ENCODE assay signal across 8 mouse cellular contexts in the genomic region with DNA sequence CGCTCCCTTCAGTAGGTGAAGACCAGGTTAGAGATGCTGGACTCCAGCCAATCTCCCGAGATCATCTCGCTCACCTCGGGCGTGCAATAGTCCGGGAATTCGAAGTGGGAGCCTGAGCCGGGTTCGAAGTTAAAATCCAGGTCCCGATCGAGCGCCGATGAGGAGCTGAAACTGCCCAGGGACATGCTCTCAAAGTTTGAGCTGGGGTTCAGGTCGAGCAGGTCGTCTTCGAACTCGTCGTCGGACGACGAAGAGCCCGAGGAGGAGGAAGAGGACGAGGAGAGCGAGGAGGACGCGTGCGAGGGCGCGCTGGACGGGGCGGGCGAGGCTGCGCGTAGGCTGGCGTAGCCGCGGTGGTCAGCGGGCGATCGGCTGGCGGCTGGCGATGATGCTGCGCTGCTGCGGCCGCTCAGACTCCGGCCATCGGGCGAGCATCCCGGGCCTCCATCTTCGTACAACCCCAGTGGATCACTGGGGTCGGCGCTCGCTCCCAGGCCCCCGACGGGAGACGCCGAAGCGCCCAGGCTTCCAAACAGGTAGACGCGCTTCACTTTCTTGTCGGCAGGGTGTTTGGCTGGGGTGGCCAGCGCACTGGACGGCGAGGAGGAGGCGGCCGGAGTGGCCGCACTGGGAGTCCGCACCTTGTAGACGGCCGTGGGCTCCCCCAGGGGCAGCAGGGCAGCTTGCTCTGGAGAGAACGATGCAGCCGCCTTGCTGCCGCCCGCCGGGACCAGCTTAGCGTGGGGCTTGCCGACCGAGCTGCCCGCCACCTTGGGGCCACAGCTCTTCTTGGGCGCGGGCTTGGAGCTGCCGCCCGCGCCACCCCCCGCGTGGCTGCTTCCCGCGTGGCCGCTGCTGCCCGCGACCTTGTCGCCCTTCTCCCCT. TPM values are rescaled to one million over a fixed set of nuclear protein-coding genes. Genes with fewer than 3 reads are reported as not detected.
DNase-seq lines count a peak whose midpoint lies in the region; ATAC-seq and TF ChIP-seq lines count a peak whose summit lies in the region.

No protein-coding gene starts in this region.

- no peak for ATAC-seq in frontal cortex, adult (ENCODE audit: low TSS enrichment)
- no peak for ATAC-seq in midbrain, embryonic 14.5 days (ENCODE audit: low FRiP score, low TSS enrichment)
- ATAC-seq in stomach, postnatal 0 days (ENCODE audit: low FRiP score, low TSS enrichment), result 0 out of 2 replicates have a peak, but pooled peaks have one; percentile 9

- peak overlapping the region; percentile 100 for H3K9ac ChIP-seq in midbrain, embryonic 14.5 days (replicated peaks; ENCODE audit: low read length)
- peak overlapping the region; percentile 95 for H3K9ac ChIP-seq in stomach, postnatal 0 days (ENCODE audit: low read length)

- H3K36me3 ChIP-seq in forebrain, embryonic 10.5 days (replicated peaks), result peaks cover 23% of the 10 kb centered on the region
- H3K36me3 ChIP-seq in hindbrain, embryonic 10.5 days, result peaks cover 14% of the 10 kb centered on the region
- H3K36me3 ChIP-seq in limb, embryonic 10.5 days, result peaks cover 26% of the 10 kb centered on the region
- H3K36me3 ChIP-seq in midbrain, embryonic 14.5 days (ENCODE audit: control insufficient read depth, insufficient read depth, low read length), result peaks cover 11% of the 10 kb centered on the region
- H3K36me3 ChIP-seq in stomach, postnatal 0 days (ENCODE audit: control insufficient read depth, insufficient read depth, low read length), result no peaks in the 10 kb centered on the region

- peak overlapping the region; percentile 99 for H3K27ac ChIP-seq in forebrain, embryonic 10.5 days
- peak overlapping the region; percentile 100 for H3K27ac ChIP-seq in hindbrain, embryonic 10.5 days
- peak overlapping the region; percentile 99 for H3K27ac ChIP-seq in limb, embryonic 10.5 days
- H3K27ac ChIP-seq in midbrain, embryonic 14.5 days (replicated peaks; ENCODE audit: low read depth, low read length), result peak overlapping the region; percentile 100
- peak overlapping the region; percentile 99 for H3K27ac ChIP-seq in stomach, postnatal 0 days (replicated peaks)

- DNase-seq in frontal cortex, postnatal 14 days (ENCODE audit: low spot score in 2 of 2), result peak; percentile 21 to 31
- peak; percentile 60 to 66 for DNase-seq in adrenal gland, postnatal 36 days
- peak; percentile 52 for DNase-seq in forebrain, embryonic 10.5 days (ENCODE audit: extremely low spot score, low spot score)
- DNase-seq in hindbrain, embryonic 10.5 days (ENCODE audit: low spot score), result peak; percentile 65
- DNase-seq in limb, embryonic 10.5 days (ENCODE audit: low spot score), result peak; percentile 69
- peak; percentile 67 for DNase-seq in midbrain, embryonic 14.5 days
- peak; percentile 68 for DNase-seq in stomach, postnatal 0 days (ENCODE audit: low spot score)

- H3K4me3 ChIP-seq in forebrain, embryonic 10.5 days, result peak overlapping the region; percentile 84
- peak overlapping the region; percentile 99 for H3K4me3 ChIP-seq in hindbrain, embryonic 10.5 days
- H3K4me3 ChIP-seq in limb, embryonic 10.5 days, result peak overlapping the region; percentile 99
- H3K4me3 ChIP-seq in midbrain, embryonic 14.5 days (replicated peaks; ENCODE audit: low read depth, low read length), result peak overlapping the region; percentile 81
- H3K4me3 ChIP-seq in stomach, postnatal 0 days (ENCODE audit: low read depth, low read length), result peak overlapping the region; percentile 93

- H3K4me1 ChIP-seq in forebrain, embryonic 10.5 days, result peaks cover 32% of the 10 kb centered on the region
- H3K4me1 ChIP-seq in hindbrain, embryonic 10.5 days (replicated peaks), result peaks cover 27% of the 10 kb centered on the region
- H3K4me1 ChIP-seq in limb, embryonic 10.5 days, result peaks cover 25% of the 10 kb centered on the region
- H3K4me1 ChIP-seq in midbrain, embryonic 14.5 days (ENCODE audit: control insufficient read depth, insufficient read depth, low read length), result peaks cover 15% of the 10 kb centered on the region
- peaks cover 4% of the 10 kb centered on the region; the same call in 1 of the 2 replicates for H3K4me1 ChIP-seq in stomach, postnatal 0 days (replicated peaks; ENCODE audit: control insufficient read depth, insufficient read depth)

- WGBS in forebrain, embryonic 10.5 days, result under 1% methylated on average over 92 of the region's 92 CpGs
- under 1% methylated on average over 92 of the region's 92 CpGs for WGBS in hindbrain, embryonic 10.5 days
- WGBS in limb, embryonic 10.5 days, result under 1% methylated on average over 90 of the region's 92 CpGs
- under 1% methylated on average over 87 of the region's 92 CpGs for WGBS in midbrain, embryonic 14.5 days
- under 1% methylated on average over 83 of the region's 92 CpGs for WGBS in stomach, postnatal 0 days

- no peak for TF ChIP-seq EP300 in stomach, postnatal 0 days (optimal IDR thresholded peaks at IDR 0.05)

- no peak for TF ChIP-seq CTCF in stomach, postnatal 0 days (IDR thresholded peaks at IDR 0.05; ENCODE audit: low read depth)

- no peaks in the 10 kb centered on the region for H3K9me3 ChIP-seq in forebrain, embryonic 10.5 days
- no peaks in the 10 kb centered on the region for H3K9me3 ChIP-seq in hindbrain, embryonic 10.5 days
- H3K9me3 ChIP-seq in limb, embryonic 10.5 days (replicated peaks), result no peaks in the 10 kb centered on the region
- H3K9me3 ChIP-seq in midbrain, embryonic 14.5 days (ENCODE audit: control insufficient read depth, low read length), result no peaks in the 10 kb centered on the region
- no peaks in the 10 kb centered on the region for H3K9me3 ChIP-seq in stomach, postnatal 0 days (ENCODE audit: control insufficient read depth, low read length)

- H3K4me2 ChIP-seq in midbrain, embryonic 14.5 days (ENCODE audit: low read length), result peak overlapping the region; percentile 37
- H3K4me2 ChIP-seq in stomach, postnatal 0 days (replicated peaks; ENCODE audit: low read depth), result peak overlapping the region; percentile 88

- H3K27me3 ChIP-seq in forebrain, embryonic 10.5 days (ENCODE audit: poor library complexity, severe bottlenecking), result peaks cover 4% of the 10 kb centered on the region; the same call in 1 of the 2 replicates
- H3K27me3 ChIP-seq in hindbrain, embryonic 10.5 days (ENCODE audit: insufficient read depth, poor library complexity, severe bottlenecking), result no peaks in the 10 kb centered on the region
- no peaks in the 10 kb centered on the region for H3K27me3 ChIP-seq in limb, embryonic 10.5 days (ENCODE audit: low read depth, poor library complexity, severe bottlenecking)
- no peaks in the 10 kb centered on the region for H3K27me3 ChIP-seq in midbrain, embryonic 14.5 days (ENCODE audit: control insufficient read depth, insufficient read depth, low read length)
- no peaks in the 10 kb centered on the region for H3K27me3 ChIP-seq in stomach, postnatal 0 days (ENCODE audit: control insufficient read depth, insufficient read depth, low read length)

RNA-seq across cellular contexts. Expression of gene Sox4, which starts 1.6 kb away (rescaled TPM):
- total RNA-seq in adrenal gland, postnatal 36 days (2021), result 10 to 100 TPM; 20.6 to 25.2 TPM
- polyA plus RNA-seq in forebrain, embryonic 10.5 days (2016; fragmentation: Nextera tagmentation; extraction: Ambion mirVana), result 50.5 and 52.0 TPM in 2 replicates
- 59.5 and 95.7 TPM in 2 replicates for polyA plus RNA-seq in hindbrain, embryonic 10.5 days (2016; fragmentation: Nextera tagmentation; extraction: Ambion mirVana)
- 53.9 and 72.0 TPM in 2 replicates for polyA plus RNA-seq in limb, embryonic 10.5 days (2016; fragmentation: Nextera tagmentation; extraction: Ambion mirVana)
- polyA plus RNA-seq in midbrain, embryonic 14.5 days (2014; fragmentation: Nextera tagmentation; extraction: Ambion mirVana), result 295 and 314 TPM in 2 replicates
- polyA plus RNA-seq in stomach, postnatal 0 days (2015; fragmentation: Nextera tagmentation; extraction: Ambion mirVana), result 23.1 and 23.8 TPM in 2 replicates
